ENCODE assay signal across 25 mouse cellular contexts in the genomic region with DNA sequence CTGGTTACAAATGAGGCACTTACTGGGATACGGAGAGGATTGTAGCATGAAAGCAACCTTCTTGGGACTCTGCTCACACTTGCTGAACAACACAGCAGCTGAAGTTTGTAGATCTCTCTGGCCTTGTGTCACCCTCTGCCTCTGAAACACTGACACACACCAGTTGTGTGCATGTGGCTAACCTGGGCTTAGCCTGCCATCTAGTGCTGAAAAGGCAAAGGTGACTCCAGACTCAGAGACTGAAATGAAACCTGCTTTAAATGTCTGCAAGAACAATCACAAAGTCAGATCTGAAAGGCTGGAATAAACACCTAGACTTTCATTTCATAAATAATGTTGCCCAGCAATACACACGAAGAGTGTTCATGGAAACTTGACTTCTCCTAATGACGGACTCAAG. TPM values are rescaled to one million over a fixed set of nuclear protein-coding genes. Genes with fewer than 3 reads are reported as not detected.
DNase-seq lines count a peak whose midpoint lies in the region; ATAC-seq and TF ChIP-seq lines count a peak whose summit lies in the region.
"Not testable (repeated sequence)": the region's sequence is repeated elsewhere in the genome, so short reads cannot be mapped to it uniquely, and the experiment has no call there.
"Had no signal": no experiment of that assay in that cellular context is flagged by ENCODE, and none has a peak within 500 bp of the region (broad histone marks: within the 10 kb centered on the region; RNA-seq: fewer than 3 reads in every experiment).

No protein-coding gene starts in this region.

- H3K4me1 ChIP-seq in kidney, adult 2 months (ENCODE audit: control insufficient read depth, insufficient read depth, low read length); liver, embryonic 14.5 days (replicated peaks; ENCODE audit: control insufficient read depth in 2 of 2, insufficient read depth in 2 of 2, low read length in 1 of 2); midbrain, postnatal 0 days (ENCODE audit: insufficient read depth, low read length): not testable (repeated sequence)

- DNase-seq in 416B (ENCODE audit: low read depth) = peak; percentile 43
- DNase-seq in NIH3T3 (ENCODE audit: low read depth) = peak; percentile 17
- DNase-seq in kidney, adult 2 months; liver, embryonic 14.5 days (ENCODE audit: low read depth in 3 of 3, low spot score in 3 of 3): not testable (repeated sequence)
- DNase-seq in midbrain, postnatal 0 days (ENCODE audit: low spot score) = peak; percentile 27

- H3K27me3 ChIP-seq in kidney, adult 2 months (replicated peaks; ENCODE audit: control insufficient read depth, insufficient read depth, low read length); liver, embryonic 14.5 days (ENCODE audit: control insufficient read depth, insufficient read depth, low read length); midbrain, postnatal 0 days (ENCODE audit: insufficient read depth, low read length): not testable (repeated sequence)

- ATAC-seq in common myeloid progenitor, adult 5-6 weeks (replicated peaks; ENCODE audit: low read depth, poor library complexity, severe bottlenecking) = peak; percentile 69; the same call in 1 of the 2 replicates
- ATAC-seq in frontal cortex, adult (ENCODE audit: low TSS enrichment) = peak; percentile 73; the same call in 1 of the 2 replicates
- ATAC-seq in liver, embryonic 14.5 days (ENCODE audit: insufficient read depth); midbrain, postnatal 0 days (ENCODE audit: low FRiP score): not testable (repeated sequence)

- H3K9me3 ChIP-seq in liver, embryonic 14.5 days (ENCODE audit: control insufficient read depth, low read length); midbrain, postnatal 0 days (ENCODE audit: low read length): not testable (repeated sequence)

- H3K4me2 ChIP-seq in liver, embryonic 14.5 days (ENCODE audit: low read depth); midbrain, postnatal 0 days (ENCODE audit: low read depth, low read length, poor library complexity, severe bottlenecking): not testable (repeated sequence)

- TF ChIP-seq CTCF in kidney, adult 2 months (conservative IDR thresholded peaks at IDR 0.05; ENCODE audit: insufficient read depth, insufficient read length, low read depth, low read length) = peak; percentile 36; the same call in 1 of the 2 replicates
- 0 out of 2 replicates have a peak, but pooled peaks have one; percentile 27 for TF ChIP-seq CTCF in liver, embryonic 14.5 days (IDR thresholded peaks at IDR 0.05; ENCODE audit: low read depth)
- peak; percentile 72 for TF ChIP-seq CTCF in midbrain, postnatal 0 days (IDR thresholded peaks at IDR 0.05)

- H3K27ac ChIP-seq in kidney, adult 2 months (ENCODE audit: insufficient read depth, low read depth, low read length); liver, embryonic 14.5 days; midbrain, postnatal 0 days (ENCODE audit: low read depth, low read length): not testable (repeated sequence)

- H3K9ac ChIP-seq in liver, embryonic 14.5 days (replicated peaks); midbrain, postnatal 0 days (replicated peaks; ENCODE audit: low read length, poor library complexity, severe bottlenecking): not testable (repeated sequence)

- H3K36me3 ChIP-seq in kidney, adult 2 months (ENCODE audit: control insufficient read depth, insufficient read depth, low read length); liver, embryonic 14.5 days (replicated peaks; ENCODE audit: control insufficient read depth, insufficient read depth, low read depth); midbrain, postnatal 0 days (ENCODE audit: insufficient read depth, low read length): not testable (repeated sequence)

- 70% methylated on average over 3 of the region's 3 CpGs for WGBS in kidney, adult 2 months
- 54% methylated on average over 3 of the region's 3 CpGs for WGBS in liver, embryonic 14.5 days (ENCODE audit: insufficient replicate concordance)
- WGBS in midbrain, postnatal 0 days = 82% methylated on average over 3 of the region's 3 CpGs

- not testable (repeated sequence) for TF ChIP-seq EP300 in liver, embryonic 14.5 days (IDR thresholded peaks at IDR 0.05; ENCODE audit: low read depth)

- not testable (repeated sequence) for H3K4me3 ChIP-seq in kidney, adult 2 months (ENCODE audit: insufficient read depth, low read depth, low read length); liver, embryonic 14.5 days (ENCODE audit: insufficient read depth in 1 of 2, low read depth in 2 of 2, low read length in 2 of 2); midbrain, postnatal 0 days (ENCODE audit: low read depth, low read length)

- not testable (repeated sequence) for TF ChIP-seq POLR2A in kidney, adult 2 months (IDR thresholded peaks at IDR 0.05; ENCODE audit: low read depth, low read length)

RNA-seq across cellular contexts. Expression of a gene that starts 2.6 kb away (rescaled TPM):
- total RNA-seq in common myeloid progenitor, adult 5-6 weeks (2017) = not detected in 2 replicates
- polyA plus RNA-seq in kidney, adult 2 months (2012; rRNA removed) = not detected in 2 replicates
- polyA plus RNA-seq in liver, embryonic 14.5 days (2012; rRNA removed) = not detected in 2 replicates
- polyA plus RNA-seq in liver, embryonic 14.5 days (2014; fragmentation: Nextera tagmentation; extraction: Ambion mirVana) = not detected in 2 replicates
- not detected in 2 replicates for total RNA-seq in midbrain, postnatal 0 days (2014; rRNA removed)
- not detected in 2 replicates for polyA plus RNA-seq in midbrain, postnatal 0 days (2015; fragmentation: Nextera tagmentation; extraction: Ambion mirVana)
- total RNA-seq: adrenal gland, adult 18-20 months; adrenal gland, postnatal 4 days; gastrocnemius, adult 2 months; heart, postnatal 14 days; layer of hippocampus, postnatal 14 days; left cerebral cortex, postnatal 36 days; megakaryocyte-erythroid progenitor cell, adult 5-6 weeks had no signal
- polyA plus RNA-seq: forebrain, embryonic 10.5 days; gonadal fat pad, adult 2 months; heart, embryonic 11.5 days; hindbrain, embryonic 13.5 days; intestine, embryonic 15.5 days; kidney, embryonic 15.5 days; large intestine, adult 2 months; limb, embryonic 15.5 days; liver, embryonic 16.5 days; testis, adult 2 months had no signal

RNA-seq across cellular contexts. Expression of a gene that starts 10.8 kb away (rescaled TPM):
- not detected in 2 replicates for total RNA-seq in common myeloid progenitor, adult 5-6 weeks (2017)
- polyA plus RNA-seq in kidney, adult 2 months (2012; rRNA removed) = not detected in 2 replicates
- polyA plus RNA-seq in liver, embryonic 14.5 days (2012; rRNA removed) = not detected in 2 replicates
- polyA plus RNA-seq in liver, embryonic 14.5 days (2014; fragmentation: Nextera tagmentation; extraction: Ambion mirVana) = not detected in 2 replicates
- not detected in 2 replicates for total RNA-seq in midbrain, postnatal 0 days (2014; rRNA removed)
- not detected in 2 replicates for polyA plus RNA-seq in midbrain, postnatal 0 days (2015; fragmentation: Nextera tagmentation; extraction: Ambion mirVana)
- total RNA-seq: adrenal gland, adult 18-20 months; adrenal gland, postnatal 4 days; gastrocnemius, adult 2 months; heart, postnatal 14 days; layer of hippocampus, postnatal 14 days; left cerebral cortex, postnatal 36 days; megakaryocyte-erythroid progenitor cell, adult 5-6 weeks had no signal
- polyA plus RNA-seq: embryonic facial prominence, embryonic 15.5 days; forebrain, embryonic 10.5 days; gonadal fat pad, adult 2 months; heart, embryonic 11.5 days; hindbrain, embryonic 13.5 days; intestine, embryonic 15.5 days; large intestine, adult 2 months; limb, embryonic 15.5 days; liver, embryonic 16.5 days; testis, adult 2 months had no signal

RNA-seq across cellular contexts. Expression of a gene that starts 26.0 kb away (rescaled TPM):
- not detected in 2 replicates for total RNA-seq in common myeloid progenitor, adult 5-6 weeks (2017)
- not detected in 2 replicates for polyA plus RNA-seq in kidney, adult 2 months (2012; rRNA removed)
- polyA plus RNA-seq in liver, embryonic 14.5 days (2012; rRNA removed) = not detected in 2 replicates
- polyA plus RNA-seq in liver, embryonic 14.5 days (2014; fragmentation: Nextera tagmentation; extraction: Ambion mirVana) = not detected in 2 replicates
- total RNA-seq in midbrain, postnatal 0 days (2014; rRNA removed) = not detected in 2 replicates
- not detected in 2 replicates for polyA plus RNA-seq in midbrain, postnatal 0 days (2015; fragmentation: Nextera tagmentation; extraction: Ambion mirVana)
- total RNA-seq: adrenal gland, adult 18-20 months; adrenal gland, postnatal 4 days; gastrocnemius, adult 2 months; heart, postnatal 14 days; layer of hippocampus, postnatal 14 days; left cerebral cortex, postnatal 36 days; megakaryocyte-erythroid progenitor cell, adult 5-6 weeks had no signal
- polyA plus RNA-seq: embryonic facial prominence, embryonic 15.5 days; forebrain, embryonic 10.5 days; gonadal fat pad, adult 2 months; heart, embryonic 11.5 days; hindbrain, embryonic 13.5 days; intestine, embryonic 15.5 days; kidney, embryonic 15.5 days; large intestine, adult 2 months; limb, embryonic 15.5 days; liver, embryonic 16.5 days had no signal

RNA-seq across cellular contexts. Expression of a gene that starts 34.6 kb away (rescaled TPM):
- total RNA-seq in common myeloid progenitor, adult 5-6 weeks (2017) = not detected in 2 replicates
- polyA plus RNA-seq in kidney, adult 2 months (2012; rRNA removed) = not detected in 2 replicates
- polyA plus RNA-seq in liver, embryonic 14.5 days (2012; rRNA removed) = not detected in 2 replicates
- not detected in 2 replicates for polyA plus RNA-seq in liver, embryonic 14.5 days (2014; fragmentation: Nextera tagmentation; extraction: Ambion mirVana)
- total RNA-seq in midbrain, postnatal 0 days (2014; rRNA removed) = not detected in 2 replicates
- polyA plus RNA-seq in midbrain, postnatal 0 days (2015; fragmentation: Nextera tagmentation; extraction: Ambion mirVana) = not detected in 2 replicates
- total RNA-seq: adrenal gland, postnatal 4 days; left cerebral cortex, postnatal 36 days; megakaryocyte-erythroid progenitor cell, adult 5-6 weeks had no signal
- polyA plus RNA-seq: forebrain, embryonic 10.5 days; gonadal fat pad, adult 2 months; heart, embryonic 11.5 days; hindbrain, embryonic 13.5 days; intestine, embryonic 15.5 days; kidney, embryonic 15.5 days; large intestine, adult 2 months; limb, embryonic 15.5 days; liver, embryonic 16.5 days; testis, adult 2 months had no signal

RNA-seq across cellular contexts. Expression of a gene that starts 47.5 kb away (rescaled TPM):
- total RNA-seq in common myeloid progenitor, adult 5-6 weeks (2017) = not detected in 2 replicates
- not detected in 2 replicates for polyA plus RNA-seq in kidney, adult 2 months (2012; rRNA removed)
- polyA plus RNA-seq in liver, embryonic 14.5 days (2012; rRNA removed) = not detected in 2 replicates
- not detected in 2 replicates for polyA plus RNA-seq in liver, embryonic 14.5 days (2014; fragmentation: Nextera tagmentation; extraction: Ambion mirVana)
- not detected in 2 replicates for total RNA-seq in midbrain, postnatal 0 days (2014; rRNA removed)
- not detected in 2 replicates for polyA plus RNA-seq in midbrain, postnatal 0 days (2015; fragmentation: Nextera tagmentation; extraction: Ambion mirVana)
- total RNA-seq: adrenal gland, adult 18-20 months; adrenal gland, postnatal 4 days; gastrocnemius, adult 2 months; layer of hippocampus, postnatal 14 days; left cerebral cortex, postnatal 36 days; megakaryocyte-erythroid progenitor cell, adult 5-6 weeks had no signal
- polyA plus RNA-seq: embryonic facial prominence, embryonic 15.5 days; forebrain, embryonic 10.5 days; gonadal fat pad, adult 2 months; heart, embryonic 11.5 days; hindbrain, embryonic 13.5 days; intestine, embryonic 15.5 days; kidney, embryonic 15.5 days; large intestine, adult 2 months; limb, embryonic 15.5 days; liver, embryonic 16.5 days; testis, adult 2 months had no signal
